Mouse (Mus musculus): ENCODE data around the gene Eif6. TPM values are rescaled to one million over a fixed set of nuclear protein-coding genes. Genes with fewer than 3 reads are reported as not detected.
A peak's percentile ranks its signal among the peaks of the same experiment; 100 is the strongest.

Eif6 gene
- polyA plus RNA-seq, 1 experiment: 266 TPM

DNA sequence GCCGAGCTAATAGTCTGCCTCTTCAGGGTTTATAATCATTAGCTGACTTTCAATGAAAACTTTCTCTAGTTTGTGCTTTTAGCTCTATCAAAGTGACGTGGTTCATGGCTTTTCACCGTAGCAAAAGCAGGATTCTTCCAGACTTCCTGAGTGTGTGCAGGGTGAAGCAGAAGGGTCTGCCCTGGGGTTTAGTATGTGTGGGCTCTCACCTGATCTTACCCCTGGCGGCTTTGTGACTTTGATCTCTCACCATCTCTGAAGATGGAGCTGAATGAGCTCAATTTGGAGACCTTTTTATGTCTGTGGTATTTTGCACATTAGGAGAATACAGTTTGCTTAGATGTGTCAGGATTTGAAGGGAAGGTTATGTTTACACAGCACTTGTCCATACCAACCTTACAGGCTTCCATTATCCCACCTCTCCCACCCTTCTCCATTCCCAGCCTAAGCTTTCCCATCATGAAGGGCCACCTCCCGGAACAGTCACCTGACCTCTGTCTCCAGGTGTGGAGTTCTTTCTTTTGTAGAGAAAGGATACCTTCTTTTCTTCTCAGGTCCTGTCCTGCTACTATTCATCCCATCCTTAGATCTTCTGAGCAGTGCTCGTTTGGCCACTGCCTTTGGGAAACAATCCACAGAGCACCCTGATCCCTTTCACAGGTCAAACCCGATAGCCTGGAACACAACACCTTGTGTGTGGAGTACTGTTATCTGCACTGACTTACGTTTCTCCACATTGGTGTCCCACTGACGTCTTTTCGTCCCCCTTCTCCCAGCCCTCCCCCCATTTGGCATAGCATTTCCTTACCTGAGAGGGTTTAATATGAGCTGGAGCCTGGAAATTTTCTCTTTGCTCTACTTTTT lies 49.7 kb downstream of the Eif6 start:
- peaks cover 7% of the 10 kb centered on the region for H3K4me1 ChIP-seq
- no peaks in the 10 kb centered on the region for H3K9me3 ChIP-seq
- TF ChIP-seq GATA1 (IDR thresholded peaks at IDR 0.05; ENCODE audit: borderline replicate concordance, low read length) (no peak), FLI1 (IDR thresholded peaks at IDR 0.05; ENCODE audit: low read length) (no peak)
- peaks cover 84% of the 10 kb centered on the region for H3K27me3 ChIP-seq (replicated peaks)
- H3K4me3 ChIP-seq (replicated peaks): no peak overlapping the region
- H3K36me3 ChIP-seq (replicated peaks; ENCODE audit: low read length): no peaks in the 10 kb centered on the region

- Histone ChIP-seq H3K36me3 (replicated peaks; ENCODE audit: low read length) (no peaks in the 10 kb centered on the region), H3K4me3 (replicated peaks) (peak overlapping the region; percentile 89), H3K4me1 (peaks cover 7% of the 10 kb centered on the region), H3K27me3 (replicated peaks) (peaks cover 82% of the 10 kb centered on the region), H3K9me3 (no peaks in the 10 kb centered on the region)
- TF ChIP-seq GATA1 (IDR thresholded peaks at IDR 0.05; ENCODE audit: borderline replicate concordance, low read length) (no peak), FLI1 (IDR thresholded peaks at IDR 0.05; ENCODE audit: low read length) (no peak)
Measured at GRCm38 (mm10) chr2:155775685-155776263, 51.0 kb downstream of the Eif6 start.

GRCm38 (mm10) chr2:155774927-155775684 lies 51.6 kb downstream of the Eif6 start, which contains the start of gene Mmp24:
Mmp24 (plus strand) TSS chr2:155775342.
- H3K36me3 ChIP-seq (replicated peaks; ENCODE audit: low read length): no peaks in the 10 kb centered on the region
- no peaks in the 10 kb centered on the region for H3K9me3 ChIP-seq
- H3K27me3 ChIP-seq (replicated peaks): peaks cover 80% of the 10 kb centered on the region
- TF ChIP-seq FLI1 (IDR thresholded peaks at IDR 0.05; ENCODE audit: low read length) (no peak), GATA1 (IDR thresholded peaks at IDR 0.05; ENCODE audit: borderline replicate concordance, low read length) (no peak)
- peaks cover 7% of the 10 kb centered on the region for H3K4me1 ChIP-seq
- H3K4me3 ChIP-seq (replicated peaks): peak within 1 kb of the TSS; percentile 89

- no peaks in the 10 kb centered on the region for H3K36me3 ChIP-seq (replicated peaks; ENCODE audit: low read length)
- no peaks in the 10 kb centered on the region for H3K9me3 ChIP-seq
- H3K4me3 ChIP-seq (replicated peaks): no peak overlapping the region
- peaks cover 80% of the 10 kb centered on the region for H3K27me3 ChIP-seq (replicated peaks)
- peaks cover 7% of the 10 kb centered on the region for H3K4me1 ChIP-seq
- no peak for TF ChIP-seq GATA1 (IDR thresholded peaks at IDR 0.05; ENCODE audit: borderline replicate concordance, low read length)
- no peak for TF ChIP-seq FLI1 (IDR thresholded peaks at IDR 0.05; ENCODE audit: low read length)
Measured at GRCm38 (mm10) chr2:155774261-155774926, 52.3 kb downstream of the Eif6 start.

DNA sequence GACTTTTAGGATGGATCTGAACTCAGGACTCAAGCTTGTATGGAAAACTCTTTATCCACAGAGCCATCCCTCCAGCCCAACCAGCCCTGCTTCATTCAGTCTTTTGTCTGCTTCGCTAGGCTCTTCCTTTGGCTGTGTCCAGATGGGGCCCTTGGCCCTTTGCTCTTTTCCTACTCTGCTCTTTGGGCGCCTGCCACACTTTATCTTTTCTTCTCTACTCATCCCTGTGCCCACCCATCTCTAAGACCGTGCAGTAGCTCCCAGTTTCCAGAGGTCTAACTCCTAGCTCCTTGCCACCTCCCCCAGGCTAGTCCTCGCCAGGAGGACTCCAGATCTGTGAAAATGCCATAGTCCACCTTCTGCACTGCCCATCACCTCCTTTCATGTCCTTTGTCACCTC lies 53.1 kb downstream of the Eif6 start:
- no peaks in the 10 kb centered on the region for H3K9me3 ChIP-seq
- TF ChIP-seq GATA1 (IDR thresholded peaks at IDR 0.05; ENCODE audit: borderline replicate concordance, low read length) (no peak), FLI1 (IDR thresholded peaks at IDR 0.05; ENCODE audit: low read length) (no peak)
- peaks cover 7% of the 10 kb centered on the region for H3K4me1 ChIP-seq
- no peaks in the 10 kb centered on the region for H3K36me3 ChIP-seq (replicated peaks; ENCODE audit: low read length)
- no peak overlapping the region for H3K4me3 ChIP-seq (replicated peaks)
- H3K27me3 ChIP-seq (replicated peaks): peaks cover 84% of the 10 kb centered on the region

Other genes starting within 250 kb of the Eif6 start
- 7.9 and 8.8 TPM in 2 replicates for gene Gss, start 234.1 kb downstream of the Eif6 start, polyA plus RNA-seq (2012; ENCODE audit: insufficient read depth, low replicate concordance)
- 0.95 TPM in 1 of 2 replicates, not detected in the other for gene Myh7b, start 215.7 kb downstream of the Eif6 start, polyA plus RNA-seq (2012; ENCODE audit: insufficient read depth, low replicate concordance)
- gene Trpc4ap, start 134.5 kb downstream of the Eif6 start, polyA plus RNA-seq (2012; ENCODE audit: insufficient read depth, low replicate concordance): 80.8 and 188 TPM in 2 replicates
- 90.3 and 158 TPM in 2 replicates for gene Edem2, start 97.5 kb downstream of the Eif6 start, polyA plus RNA-seq (2012; ENCODE audit: insufficient read depth, low replicate concordance)
- not detected in 2 replicates for gene Gm17581, start 91.1 kb downstream of the Eif6 start, polyA plus RNA-seq (2012; ENCODE audit: insufficient read depth, low replicate concordance)
- 1.1 TPM in 1 of 2 replicates, not detected in the other for gene Procr, start 75.8 kb downstream of the Eif6 start, polyA plus RNA-seq (2012; ENCODE audit: insufficient read depth, low replicate concordance)
- gene Mmp24, start 51.6 kb downstream of the Eif6 start, polyA plus RNA-seq (2012; ENCODE audit: insufficient read depth, low replicate concordance): not detected in 2 replicates
- 30.5 and 31.7 TPM in 2 replicates for gene BC029722, start 7.5 kb downstream of the Eif6 start, polyA plus RNA-seq (2012; ENCODE audit: insufficient read depth, low replicate concordance)
- 0.03 and 0.55 TPM in 2 replicates for gene Fam83c, start 7.9 kb upstream of the Eif6 start, polyA plus RNA-seq (2012; ENCODE audit: insufficient read depth, low replicate concordance)
- 2.6 and 2.8 TPM in 2 replicates for gene Uqcc1, start 103.4 kb upstream of the Eif6 start, polyA plus RNA-seq (2012; ENCODE audit: insufficient read depth, low replicate concordance)
- gene Gm15557, start 113.8 kb upstream of the Eif6 start, polyA plus RNA-seq (2012; ENCODE audit: insufficient read depth, low replicate concordance): not detected in 2 replicates
- gene Gdf5, start 118.4 kb upstream of the Eif6 start, polyA plus RNA-seq (2012; ENCODE audit: insufficient read depth, low replicate concordance): not detected in 2 replicates
- 7.1 and 19.6 TPM in 2 replicates for gene Cep250, start 129.5 kb upstream of the Eif6 start, polyA plus RNA-seq (2012; ENCODE audit: insufficient read depth, low replicate concordance)
- gene 6430550D23Rik, start 181.1 kb upstream of the Eif6 start, polyA plus RNA-seq (2012; ENCODE audit: insufficient read depth, low replicate concordance): not detected in 2 replicates
- gene Ergic3, start 181.1 kb upstream of the Eif6 start, polyA plus RNA-seq (2012; ENCODE audit: insufficient read depth, low replicate concordance): 49.2 and 93.8 TPM in 2 replicates
- not detected in 2 replicates for gene Fer1l4, start 226.0 kb upstream of the Eif6 start, polyA plus RNA-seq (2012; ENCODE audit: insufficient read depth, low replicate concordance)
- gene Spag4, start 238.2 kb upstream of the Eif6 start, polyA plus RNA-seq (2012; ENCODE audit: insufficient read depth, low replicate concordance): 2.2 TPM in 1 of 2 replicates, not detected in the other

Data from megakaryocyte, embryonic 14.5 days (primary cell).